Mouse (Mus musculus): ENCODE data around the gene Cldn10.

- no peak for TF ChIP-seq CTCF (IDR thresholded peaks at IDR 0.05; ENCODE audit: low read depth)
- TF ChIP-seq EP300 (optimal IDR thresholded peaks at IDR 0.05): no peak
Observed at GRCm38 (mm10) chr14:118913651-118914050, 125.9 kb downstream of the Cldn10 start.

All from stomach, postnatal 0 days (tissue).